Mouse (Mus musculus): ENCODE data around the gene Tnfrsf9. TPM values are rescaled to one million over a fixed set of nuclear protein-coding genes. Genes with fewer than 3 reads are reported as not detected.

Tnfrsf9 gene
- 1 to 10 TPM in 1 of 2 experiments, not detected in 1; 1.3 TPM for total RNA-seq (2023)

GRCm38 (mm10) chr4:150914290-150914733 lies at the start of gene Tnfrsf9, which contains the start of gene Park7:
Gene Tnfrsf9 (plus strand): TSS chr4:150914562.
Gene Park7 (minus strand): TSS chr4:150914437.

Other genes with a start within 250 kb of the Tnfrsf9 start
- gene Errfi1, start 60.6 kb upstream of the Tnfrsf9 start, total RNA-seq (2023): 10 to 100 TPM; 24.7 to 36.9 TPM
- 10 to 100 TPM; 85.3 to 91.2 TPM for gene Park7, start 125 bp upstream of the Tnfrsf9 start, total RNA-seq (2023)
- not detected for gene Uts2, start 82.5 kb downstream of the Tnfrsf9 start, total RNA-seq (2023)
- gene Per3, start 130.1 kb downstream of the Tnfrsf9 start, total RNA-seq (2023): 1 to 10 TPM; 1.2 to 1.5 TPM
- 100 to 1,000 TPM; 122 to 124 TPM for gene Vamp3, start 143.4 kb downstream of the Tnfrsf9 start, total RNA-seq (2023)
- gene Gm13090, start 175.0 kb downstream of the Tnfrsf9 start, total RNA-seq (2023): not detected